Mouse (Mus musculus): ENCODE measurements around the gene Dab2ip. TPM values are rescaled to one million over a fixed set of nuclear protein-coding genes. Genes with fewer than 3 reads are reported as not detected.

Gene Dab2ip
- polyA plus RNA-seq, 1 experiment from 2014 or later: 68.1 TPM

DNA sequence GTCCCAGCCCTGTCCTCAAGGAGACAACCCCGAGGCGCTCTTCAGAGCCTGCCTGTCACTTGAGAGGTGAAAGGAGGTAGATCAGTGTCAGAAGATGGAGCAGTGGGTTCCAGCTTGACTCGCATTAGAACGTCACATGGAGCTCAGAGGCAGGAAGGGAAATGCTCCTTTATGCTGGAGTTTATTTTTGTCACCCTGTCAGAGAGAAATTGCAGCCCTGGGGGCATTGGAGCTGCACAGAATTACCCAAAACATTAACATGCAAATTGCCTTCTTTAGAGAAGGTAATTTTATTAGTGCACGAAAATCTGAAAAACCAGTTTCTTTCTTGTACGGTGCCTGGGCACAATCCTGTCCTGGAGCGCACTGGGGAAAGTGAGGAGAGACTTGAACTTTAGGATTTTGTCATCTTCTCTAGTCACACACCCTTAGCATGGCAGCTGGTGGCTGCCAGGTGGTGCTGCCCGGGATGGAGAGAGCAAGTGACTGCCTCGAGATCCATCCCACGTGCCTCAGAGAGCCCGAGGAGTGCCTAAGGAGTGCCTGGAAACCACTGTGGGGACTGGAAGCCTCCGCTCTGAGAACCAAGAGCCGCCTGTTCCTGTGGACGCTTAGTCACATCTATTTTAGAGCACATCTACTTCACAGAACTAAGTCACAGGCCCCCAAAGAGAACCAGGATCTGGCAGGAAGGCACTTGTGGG, 209.9 kb downstream of the Dab2ip start:
- H3K36me3 ChIP-seq: no peaks in the 10 kb centered on the region
- H3K4me1 ChIP-seq: peaks cover 19% of the 10 kb centered on the region
- no peak overlapping the region for H3K4me2 ChIP-seq (replicated peaks)
- WGBS: 36% methylated on average over 14 of the region's 14 CpGs
- 0 out of 2 replicates have a peak overlapping the region, but pooled peaks have one; percentile 9 for H3K27ac ChIP-seq
- no peak for ATAC-seq (ENCODE audit: low FRiP score)
- no peaks in the 10 kb centered on the region; the same call in 1 of the 2 replicates for H3K27me3 ChIP-seq
- H3K9ac ChIP-seq: no peak overlapping the region
- H3K4me3 ChIP-seq: no peak overlapping the region
- no peaks in the 10 kb centered on the region for H3K9me3 ChIP-seq (replicated peaks)

DNA sequence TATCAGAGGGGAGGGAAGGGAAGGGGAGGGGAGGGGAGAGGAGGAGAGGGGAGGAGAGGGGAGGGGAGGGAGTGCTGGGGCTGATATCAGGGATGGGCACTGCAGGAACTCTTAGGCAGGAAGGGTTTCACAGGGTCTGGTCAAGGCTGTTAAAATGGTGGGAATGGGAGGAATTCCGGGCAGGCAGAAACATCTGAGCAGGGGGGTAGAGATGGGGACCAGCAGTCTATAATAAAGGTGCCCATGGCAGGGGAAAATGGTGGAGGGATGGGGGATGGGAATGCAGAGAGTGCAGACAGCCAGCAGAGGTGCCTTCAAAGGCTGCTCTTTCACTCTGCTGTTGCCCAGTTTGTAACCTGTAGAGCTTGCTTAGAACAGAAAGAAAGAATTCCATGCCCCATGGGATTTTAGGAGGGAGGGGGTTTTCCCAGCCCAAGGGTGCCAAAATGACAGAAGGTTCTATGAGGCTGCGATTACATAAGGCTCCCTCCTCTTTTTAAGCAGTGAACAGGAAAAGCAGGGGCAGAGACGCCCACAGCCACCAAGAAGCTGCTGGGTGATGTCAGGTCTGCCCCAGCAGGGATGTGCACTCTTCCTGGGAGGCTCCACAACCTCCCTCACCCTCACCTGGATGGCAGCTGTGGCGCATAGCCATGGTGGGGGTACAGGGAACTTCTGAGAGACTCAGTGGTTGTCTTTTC, 210.6 kb downstream of the Dab2ip start:
- Histone ChIP-seq H3K9me3 (replicated peaks) (no peaks in the 10 kb centered on the region), H3K36me3 (no peaks in the 10 kb centered on the region), H3K9ac (no peak overlapping the region), H3K4me2 (replicated peaks) (no peak overlapping the region), H3K4me1 (peaks cover 19% of the 10 kb centered on the region), H3K27ac (no peak overlapping the region), H3K4me3 (no peak overlapping the region), H3K27me3 (no peaks in the 10 kb centered on the region; the same call in 1 of the 2 replicates)
- WGBS: 44% methylated on average over 4 of the region's 4 CpGs
- ATAC-seq (ENCODE audit: low FRiP score): no peak

DNA sequence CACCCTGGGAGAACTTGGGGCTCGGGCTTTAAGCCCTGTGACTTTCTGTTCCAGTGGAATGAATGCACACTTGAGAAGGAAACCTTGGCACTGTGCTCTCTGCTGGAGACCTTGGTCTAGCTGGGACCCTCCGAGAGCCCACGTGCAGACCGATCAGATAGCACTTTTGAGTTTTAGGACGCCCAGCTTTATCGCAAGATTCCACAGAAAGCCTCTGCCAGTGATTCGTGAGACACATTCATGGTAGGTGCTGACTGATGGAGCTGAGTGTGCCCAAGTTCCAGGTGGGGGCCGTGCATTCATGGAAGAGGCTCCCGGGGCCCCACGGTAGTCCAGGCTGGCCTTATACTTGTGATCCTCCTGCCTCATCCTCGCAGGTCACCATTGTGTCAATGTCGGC, 211.3 kb downstream of the Dab2ip start:
- Histone ChIP-seq H3K4me1 (peaks cover 19% of the 10 kb centered on the region), H3K27ac (no peak overlapping the region), H3K4me2 (replicated peaks) (no peak overlapping the region), H3K9me3 (replicated peaks) (no peaks in the 10 kb centered on the region), H3K27me3 (no peaks in the 10 kb centered on the region; the same call in 1 of the 2 replicates), H3K36me3 (no peaks in the 10 kb centered on the region), H3K4me3 (no peak overlapping the region), H3K9ac (no peak overlapping the region)
- WGBS: 81% methylated on average over 12 of the region's 12 CpGs
- ATAC-seq (ENCODE audit: low FRiP score): no peak

DNA sequence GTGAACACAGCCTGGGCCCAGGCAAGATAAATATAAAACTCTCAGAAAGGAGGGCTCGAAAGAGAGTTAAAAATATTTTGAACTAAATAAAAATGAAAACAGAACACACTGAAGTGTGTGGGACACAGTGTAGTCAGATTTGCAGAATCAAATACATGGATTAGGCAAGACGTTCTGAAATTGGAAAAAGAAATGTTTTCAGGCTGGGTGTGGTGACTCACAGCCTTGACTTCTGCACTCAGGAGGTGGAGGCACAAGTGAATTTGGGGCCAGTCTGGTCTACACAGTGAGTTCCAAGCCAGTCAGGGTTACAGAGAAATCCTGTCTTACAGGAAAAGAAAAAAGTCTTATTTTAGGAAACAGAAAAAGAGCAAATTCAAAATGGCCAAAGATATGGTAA, 212.5 kb downstream of the Dab2ip start:
- ATAC-seq (ENCODE audit: low FRiP score): no peak
- Histone ChIP-seq H3K9ac (no peak overlapping the region), H3K4me2 (replicated peaks) (no peak overlapping the region), H3K9me3 (replicated peaks) (no peaks in the 10 kb centered on the region), H3K27ac (no peak overlapping the region), H3K27me3 (no peaks in the 10 kb centered on the region; the same call in 1 of the 2 replicates), H3K4me1 (peaks cover 19% of the 10 kb centered on the region), H3K4me3 (no peak overlapping the region), H3K36me3 (no peaks in the 10 kb centered on the region)
- WGBS: 83% methylated on average over 2 of the region's 2 CpGs

DNA sequence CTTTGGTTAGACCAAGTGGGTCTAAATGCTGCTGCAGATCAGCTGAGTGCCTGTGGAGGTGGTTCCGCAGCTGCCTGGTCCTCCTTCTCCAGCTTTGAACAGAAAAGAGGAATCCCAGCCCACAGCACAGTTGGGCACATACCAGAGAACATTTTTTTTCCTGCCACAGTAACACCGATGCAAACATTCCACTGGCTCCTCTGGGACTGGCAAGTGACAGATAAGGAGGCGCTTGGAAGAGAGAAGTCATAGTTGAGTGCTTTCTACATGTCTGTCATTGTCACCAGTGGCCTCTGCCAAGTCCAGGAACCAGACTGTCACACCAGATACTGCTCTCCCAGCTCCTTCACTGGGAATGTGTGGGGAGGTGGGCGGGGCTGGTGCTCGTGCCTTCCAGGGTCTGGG, 217.6 kb downstream of the Dab2ip start:
- Histone ChIP-seq H3K9ac (no peak overlapping the region), H3K4me2 (replicated peaks) (no peak overlapping the region), H3K36me3 (no peaks in the 10 kb centered on the region), H3K27me3 (no peaks in the 10 kb centered on the region), H3K4me1 (peaks cover 4% of the 10 kb centered on the region; the same call in 1 of the 2 replicates), H3K9me3 (replicated peaks) (no peaks in the 10 kb centered on the region), H3K4me3 (no peak overlapping the region), H3K27ac (no peak overlapping the region)
- no peak for ATAC-seq (ENCODE audit: low FRiP score)
- WGBS: 51% methylated on average over 5 of the region's 5 CpGs

DNA sequence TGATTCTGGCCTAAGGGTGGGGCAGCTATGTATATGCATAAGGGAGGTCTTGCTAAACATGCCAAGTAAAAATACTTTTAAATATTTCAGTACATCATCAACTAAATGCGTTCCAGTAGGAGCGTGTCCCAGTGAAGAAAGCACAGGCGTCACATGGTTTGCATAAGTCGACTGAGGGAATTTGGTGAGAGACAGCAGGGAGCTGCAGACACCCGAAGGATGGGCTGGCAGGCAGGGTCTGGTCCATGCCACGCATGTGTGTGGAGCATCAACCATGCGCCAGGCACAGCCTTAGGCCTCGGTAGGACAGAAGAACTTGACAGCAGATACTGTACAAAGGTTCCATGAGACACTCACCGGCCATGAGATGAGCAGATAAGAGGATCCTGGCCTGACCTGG, 218.9 kb downstream of the Dab2ip start:
- Histone ChIP-seq H3K36me3 (no peaks in the 10 kb centered on the region), H3K9ac (no peak overlapping the region), H3K27ac (no peak overlapping the region), H3K4me3 (no peak overlapping the region), H3K27me3 (no peaks in the 10 kb centered on the region), H3K9me3 (replicated peaks) (no peaks in the 10 kb centered on the region), H3K4me2 (replicated peaks) (no peak overlapping the region), H3K4me1 (peaks cover 5% of the 10 kb centered on the region)
- 85% methylated on average over 9 of the region's 9 CpGs for WGBS
- no peak for ATAC-seq (ENCODE audit: low FRiP score)

DNA sequence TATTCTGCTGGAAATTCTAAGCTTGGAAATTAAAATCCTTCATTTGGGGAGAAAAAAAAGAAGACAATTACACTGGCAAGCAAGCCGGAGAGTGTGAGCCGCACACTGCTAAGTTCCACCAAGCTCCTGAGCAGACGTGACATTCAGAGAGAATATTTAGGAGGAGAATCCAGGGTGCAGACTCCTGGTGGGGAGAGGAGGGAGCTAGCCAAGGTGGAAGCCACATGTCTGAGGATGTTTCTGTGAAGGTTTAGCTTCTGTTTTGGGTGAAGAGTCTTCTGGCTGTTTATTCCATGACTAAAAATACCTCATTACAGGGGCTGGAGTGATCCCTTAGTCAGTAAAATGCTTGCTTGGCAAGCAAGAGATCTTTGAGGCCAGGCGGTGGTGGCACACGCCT, 221.2 kb downstream of the Dab2ip start:
- Histone ChIP-seq H3K4me1 (peaks cover 15% of the 10 kb centered on the region), H3K9me3 (replicated peaks) (no peaks in the 10 kb centered on the region), H3K36me3 (no peaks in the 10 kb centered on the region), H3K27ac (no peak overlapping the region), H3K9ac (no peak overlapping the region), H3K27me3 (no peaks in the 10 kb centered on the region), H3K4me2 (replicated peaks) (no peak overlapping the region), H3K4me3 (no peak overlapping the region)
- 88% methylated on average over 5 of the region's 5 CpGs for WGBS
- ATAC-seq (ENCODE audit: low FRiP score): no peak

Other genes starting within 250 kb of the Dab2ip start
- gene Stom, start 221.3 kb upstream of the Dab2ip start, polyA plus RNA-seq (2016; fragmentation: Nextera tagmentation; extraction: Ambion mirVana): 16.6 and 17.0 TPM in 2 replicates
- gene 4930568D16Rik, start 190.5 kb upstream of the Dab2ip start, polyA plus RNA-seq (2016; fragmentation: Nextera tagmentation; extraction: Ambion mirVana): not detected in 2 replicates
- gene 4930402F06Rik, start 161.1 kb upstream of the Dab2ip start, polyA plus RNA-seq (2016; fragmentation: Nextera tagmentation; extraction: Ambion mirVana): not detected in 2 replicates
- 6.4 and 7.6 TPM in 2 replicates for gene Ggta1, start 95.0 kb upstream of the Dab2ip start, polyA plus RNA-seq (2016; fragmentation: Nextera tagmentation; extraction: Ambion mirVana)

All from hindbrain, embryonic 12.5 days (tissue).